Mouse (Mus musculus) thymus, adult 2 months (tissue): Measurements from ENCODE around the gene Ttc32.

Source experiments
- CTCF ChIP-seq: fragments of 200-500 bp; IDR thresholded peaks from 2 replicates; pipeline ENCODE4 v1.5.1; 2012; ENCODE audit warnings: mild to moderate bottlenecking, control low read depth, low read length, moderate library complexity, borderline replicate concordance; ENCODE audit not compliant: control insufficient read depth, poor library complexity, insufficient read depth; ENCODE audit errors: extremely low read depth
- POLR2A ChIP-seq: fragments of 200-500 bp; IDR thresholded peaks from 2 replicates; pipeline ENCODE4 v1.6.1; 2012; ENCODE audit warnings: mild to moderate bottlenecking, low read length, control low read depth, moderate library complexity; ENCODE audit not compliant: control insufficient read depth, poor library complexity, insufficient read depth; ENCODE audit errors: extremely low read depth

DNA sequence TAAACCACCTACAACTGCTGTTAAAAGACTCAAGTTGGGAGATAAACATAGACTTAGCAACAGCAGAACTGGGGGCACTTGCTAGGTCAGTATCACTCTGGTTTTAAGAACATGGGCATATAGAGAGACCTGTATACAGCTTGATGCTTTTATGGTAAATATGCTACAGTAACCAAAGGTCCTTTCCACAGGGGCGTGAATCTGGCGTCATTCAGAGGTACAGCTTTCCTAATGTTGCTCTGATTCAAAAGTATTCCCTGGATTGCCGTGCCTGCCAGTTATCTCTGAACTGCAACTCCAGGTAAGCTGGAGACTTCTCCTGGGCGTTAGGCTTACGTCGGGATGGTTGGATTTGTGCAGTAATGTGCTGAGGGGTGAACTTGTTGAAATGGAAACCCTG is 22.0 kb upstream of the Ttc32 start:
- TF ChIP-seq CTCF (no peak), POLR2A (no peak)
